Mouse (Mus musculus) layer of hippocampus, postnatal 10 days (tissue): ENCODE results near the gene Irf2bp2. TPM values are rescaled to one million over a fixed set of nuclear protein-coding genes. Genes with fewer than 3 reads are reported as not detected.

Experiments
- DNase-seq, 2 experiments: peaks; one replicate each; pipeline ENCODE4 v3.0.0; 2021; ENCODE audit warnings: low spot score in 2 of 2
- total RNA-seq, 2 experiments: library from RNA; stranded (reverse); gene quantifications; 2 replicates each; pipeline ENCODE4 v1.2.3; 2021

Gene Irf2bp2
- total RNA-seq, 2 experiments from 2014 or later: 57.0 to 63.1 TPM

- DNase-seq: no peak
Observed at GRCm38 (mm10) chr8:126540298-126540697, 53.5 kb downstream of the Irf2bp2 start.

DNA sequence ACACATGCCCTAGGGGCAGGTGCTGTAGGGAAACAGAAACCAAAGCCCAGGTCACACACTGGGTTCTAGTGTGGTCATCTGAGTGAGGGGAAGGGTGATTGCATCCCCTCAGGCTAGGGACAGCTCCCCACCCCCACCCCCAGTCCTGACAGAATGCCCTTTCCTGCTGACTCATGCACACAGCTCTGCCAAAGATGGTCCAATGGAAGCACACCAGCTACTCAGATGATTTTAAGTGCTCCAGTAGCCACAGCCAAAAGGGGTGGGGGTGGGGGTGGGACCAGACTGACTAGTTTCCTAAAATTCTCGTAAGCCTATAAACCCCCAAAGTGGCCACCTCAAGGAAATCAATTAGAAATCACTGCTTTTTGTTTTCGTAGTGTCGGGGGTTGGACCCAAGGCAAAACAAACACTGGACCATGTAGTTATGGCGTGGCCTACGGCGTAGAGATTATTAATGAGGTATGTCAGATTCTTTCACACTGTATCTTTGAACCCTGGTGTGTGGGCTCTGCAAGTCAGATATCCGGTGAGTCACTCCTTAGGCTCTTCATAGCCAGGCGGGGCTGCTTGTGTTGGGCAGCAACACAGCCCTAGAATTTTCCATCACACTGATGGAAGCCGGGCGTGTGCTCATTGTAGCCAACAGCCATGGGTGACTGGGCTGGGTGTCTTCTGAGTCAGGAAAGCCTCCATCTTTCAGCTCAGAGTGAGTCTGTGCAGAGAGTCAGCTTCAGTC lies 54.3 kb downstream of the Irf2bp2 start:
- DNase-seq: no peak

- DNase-seq: peak in 1 of 2 experiments; percentile 57
Observed at GRCm38 (mm10) chr8:126538648-126539354, 55.0 kb downstream of the Irf2bp2 start.

Other genes with a start within 250 kb of the Irf2bp2 start
- 10 to 100 TPM; 25.6 to 28.1 TPM for gene Coa6, start 171.5 kb downstream of the Irf2bp2 start, total RNA-seq
- gene Tarbp1, start 118.9 kb downstream of the Irf2bp2 start, total RNA-seq: 1 to 10 TPM; 4.4 to 5.9 TPM